Mouse (Mus musculus): Measurements from ENCODE around the gene Zfx.

DNA sequence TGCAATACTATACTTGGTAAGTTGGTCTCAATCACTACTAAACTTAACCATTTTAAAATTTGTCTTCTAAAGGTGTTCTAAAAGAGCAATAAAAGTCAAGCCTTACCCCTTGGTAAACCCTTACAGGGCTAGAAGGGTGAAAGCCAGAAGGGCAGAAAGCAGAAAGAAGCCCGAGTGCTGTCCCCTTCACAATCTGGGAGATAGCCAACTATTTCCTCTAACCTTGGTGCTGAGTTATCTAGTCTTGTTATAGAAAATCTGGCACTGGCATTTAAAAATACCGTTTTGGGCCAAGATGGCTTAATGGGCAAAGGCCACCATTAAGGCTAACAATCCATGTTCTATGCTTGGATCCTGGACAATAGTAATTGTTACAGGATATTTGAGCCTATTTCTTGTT lies 32.5 kb downstream of the Zfx start:
- no peak for TF ChIP-seq ZMIZ1 (IDR thresholded peaks at IDR 0.05; ENCODE audit: low read depth, low read length)
- TF ChIP-seq GATA1 (IDR thresholded peaks at IDR 0.05; ENCODE audit: low read depth, low read length), result no peak
- no peak for TF ChIP-seq CTCF (IDR thresholded peaks at IDR 0.05 in 2 of 3, conservative IDR thresholded peaks at IDR 0.05 in 1 of 3; ENCODE audit: control insufficient read depth in 1 of 3, insufficient read depth in 1 of 3, low read depth in 2 of 3, low read length in 3 of 3, poor library complexity in 1 of 3, severe bottlenecking in 1 of 3)
- TF ChIP-seq EP300 (IDR thresholded peaks at IDR 0.05; ENCODE audit: low read depth in 1 of 2, low read length in 2 of 2), result no peak
- no peak for TF ChIP-seq ZNF384 (IDR thresholded peaks at IDR 0.05; ENCODE audit: low read depth, low read length)
- no peak for TF ChIP-seq POLR2A (IDR thresholded peaks at IDR 0.05; ENCODE audit: control insufficient read depth in 1 of 2, insufficient read depth in 1 of 2, low read depth in 1 of 2, low read length in 2 of 2, poor library complexity in 1 of 2)
- no peak for TF ChIP-seq TCF12 (IDR thresholded peaks at IDR 0.05; ENCODE audit: low read depth, low read length)

Measured in MEL (cell line).